Mouse (Mus musculus) midbrain, embryonic 16.5 days (tissue): ENCODE measurements around the gene Hist1h3e. TPM values are rescaled to one million over a fixed set of nuclear protein-coding genes. Genes with fewer than 3 reads are reported as not detected.

ENCODE experiments used
- microRNA-seq: library from miRNA; unstranded; fragments of <30 nt; microRNA quantifications from one replicate; pipeline ENCODE4, GENCODE M21; 2017
- polyA plus RNA-seq: library from polyadenylated mRNA; unstranded; fragments of >200 nt; fragmentation: Nextera tagmentation; extraction: Ambion mirVana; gene quantifications from 2 replicates; pipeline ENCODE4 v1.2.1, GENCODE M21; 2015

Gene Hist1h3e
- polyA plus RNA-seq, 1 experiment from 2014 or later = 1.0 TPM

Small RNAs within 50 kb of the gene (microRNA-seq; reads per million reads assigned to microRNA genes)
- gene Gm44297 = not detected
- not detected for gene Gm44359
- not detected for gene Gm44394
- 0.69 reads per million for gene n-TStga1

Other genes with a start within 250 kb of the Hist1h3e start
- gene Zfp322a, start 193.2 kb downstream of the Hist1h3e start, polyA plus RNA-seq = 55.5 and 57.4 TPM in 2 replicates
- gene Abt1, start 138.5 kb downstream of the Hist1h3e start, polyA plus RNA-seq = 9.1 and 11.0 TPM in 2 replicates
- gene Btn1a1, start 96.5 kb downstream of the Hist1h3e start, polyA plus RNA-seq = 0.10 and 0.31 TPM in 2 replicates
- gene Btn2a2, start 73.5 kb downstream of the Hist1h3e start, polyA plus RNA-seq = 0.15 TPM in 1 of 2 replicates, not detected in the other
- 1.5 and 3.0 TPM in 2 replicates for gene Hist1h4h, start 31.3 kb downstream of the Hist1h3e start, polyA plus RNA-seq
- gene Hist1h2af, start 28.5 kb downstream of the Hist1h3e start, polyA plus RNA-seq = not detected in 2 replicates
- not detected in 2 replicates for gene Hist1h3g, start 26.9 kb downstream of the Hist1h3e start, polyA plus RNA-seq
- gene Hist1h2bh, start 19.0 kb downstream of the Hist1h3e start, polyA plus RNA-seq = 0.27 TPM in 1 of 2 replicates, not detected in the other
- gene Hist1h3f, start 18.3 kb downstream of the Hist1h3e start, polyA plus RNA-seq = not detected in 2 replicates
- gene Hist1h4f, start 10.7 kb downstream of the Hist1h3e start, polyA plus RNA-seq = not detected in 2 replicates
- 0.07 TPM in 1 of 2 replicates, not detected in the other for gene Hist1h1d, start 9.1 kb downstream of the Hist1h3e start, polyA plus RNA-seq
- gene Hist1h2ae, start 8.9 kb upstream of the Hist1h3e start, polyA plus RNA-seq = 7.7 and 11.6 TPM in 2 replicates
- gene Hist1h2bg, start 9.0 kb upstream of the Hist1h3e start, polyA plus RNA-seq = 0.36 and 0.86 TPM in 2 replicates
- not detected in 2 replicates for gene Hist1h2bf, start 11.8 kb upstream of the Hist1h3e start, polyA plus RNA-seq
- gene Hist1h2ad, start 12.0 kb upstream of the Hist1h3e start, polyA plus RNA-seq = not detected in 2 replicates
- gene Hist1h3d, start 13.4 kb upstream of the Hist1h3e start, polyA plus RNA-seq = 0.53 and 0.60 TPM in 2 replicates
- gene Hist1h4d, start 19.2 kb upstream of the Hist1h3e start, polyA plus RNA-seq = 21.8 and 27.6 TPM in 2 replicates
- gene Hist1h2be, start 58.8 kb upstream of the Hist1h3e start, polyA plus RNA-seq = 1.0 and 1.4 TPM in 2 replicates
- gene Hist1h1e, start 60.2 kb upstream of the Hist1h3e start, polyA plus RNA-seq = 3.3 and 4.4 TPM in 2 replicates
- gene Hist1h2ac, start 121.6 kb upstream of the Hist1h3e start, polyA plus RNA-seq = 0.23 and 0.32 TPM in 2 replicates
- gene Hist1h2bc, start 121.8 kb upstream of the Hist1h3e start, polyA plus RNA-seq = 14.9 and 17.1 TPM in 2 replicates
- not detected in 2 replicates for gene Hist1h1t, start 133.4 kb upstream of the Hist1h3e start, polyA plus RNA-seq
- gene Hist1h4c, start 136.1 kb upstream of the Hist1h3e start, polyA plus RNA-seq = 1.8 and 3.2 TPM in 2 replicates
- gene Hfe, start 148.5 kb upstream of the Hist1h3e start, polyA plus RNA-seq = 2.8 and 3.8 TPM in 2 replicates
- gene Hist1h1c, start 176.4 kb upstream of the Hist1h3e start, polyA plus RNA-seq = 7.1 and 8.7 TPM in 2 replicates
- 0.76 TPM in 1 of 2 replicates, not detected in the other for gene Hist1h3c, start 183.2 kb upstream of the Hist1h3e start, polyA plus RNA-seq
- not detected in 2 replicates for gene Hist1h2bb, start 184.4 kb upstream of the Hist1h3e start, polyA plus RNA-seq
- gene Hist1h2ab, start 188.8 kb upstream of the Hist1h3e start, polyA plus RNA-seq = 1.1 and 6.2 TPM in 2 replicates
- gene Hist1h3b, start 189.9 kb upstream of the Hist1h3e start, polyA plus RNA-seq = 0.89 and 1.1 TPM in 2 replicates
- gene Hist1h4b, start 194.6 kb upstream of the Hist1h3e start, polyA plus RNA-seq = 0.98 and 1.8 TPM in 2 replicates
- 0.47 and 0.72 TPM in 2 replicates for gene Hist1h4a, start 198.9 kb upstream of the Hist1h3e start, polyA plus RNA-seq
- 0.40 and 0.68 TPM in 2 replicates for gene Hist1h3a, start 200.0 kb upstream of the Hist1h3e start, polyA plus RNA-seq
- 0.30 TPM in 1 of 2 replicates, not detected in the other for gene Hist1h1a, start 201.3 kb upstream of the Hist1h3e start, polyA plus RNA-seq
- not detected in 2 replicates for gene Trim38, start 207.5 kb upstream of the Hist1h3e start, polyA plus RNA-seq
- gene Slc17a2, start 244.6 kb upstream of the Hist1h3e start, polyA plus RNA-seq = not detected in 2 replicates